Mouse (Mus musculus) lung, postnatal 0 days (tissue): Measurements from ENCODE around the gene Plekhh1. TPM values are rescaled to one million over a fixed set of nuclear protein-coding genes. Genes with fewer than 3 reads are reported as not detected.

Experiments used
- ATAC-seq: fragments of 200-750 bp; cut with Nextera tagmentation; 2 replicates; pipeline ENCODE4 v1.8.0; 2017; ENCODE audit warnings: moderate library complexity
- DNase-seq: peaks from one replicate; pipeline ENCODE4 v3.0.0-alpha.2; 2016; ENCODE audit warnings: low spot score
- H3K27ac ChIP-seq: fragments of 300-500 bp; sonication (generic); 2 replicates; pipeline ENCODE4 v1.5.1; 2014; ENCODE audit warnings: antibody characterized with exemption, mild to moderate bottlenecking, low read length, mixed read lengths
- H3K27me3 ChIP-seq: fragments of 300-500 bp; sonication (generic); replicated peaks from 2 replicates; pipeline ENCODE4 v1.6.1; 2014; ENCODE audit warnings: low read length, mixed read lengths; ENCODE audit not compliant: insufficient read depth
- H3K36me3 ChIP-seq: fragments of 300-500 bp; sonication (generic); 2 replicates; pipeline ENCODE4 v1.6.1; 2014; ENCODE audit warnings: low read length, mixed read lengths; ENCODE audit not compliant: insufficient read depth
- H3K4me1 ChIP-seq: fragments of 300-500 bp; sonication (generic); 2 replicates; pipeline ENCODE4 v1.6.1; 2014; ENCODE audit warnings: antibody characterized with exemption, low read depth, low read length, mixed read lengths; ENCODE audit not compliant: insufficient read depth
- H3K4me2 ChIP-seq: fragments of 300-500 bp; sonication (generic); replicated peaks from 2 replicates; pipeline ENCODE4 v1.6.1; 2014; ENCODE audit warnings: low read depth, mild to moderate bottlenecking, low read length, moderate library complexity, mixed read lengths
- H3K4me3 ChIP-seq: fragments of 300-500 bp; sonication (generic); 2 replicates; pipeline ENCODE4 v1.5.1; 2014; ENCODE audit warnings: low read depth, low read length
- H3K9ac ChIP-seq: fragments of 300-500 bp; sonication (generic); replicated peaks from 2 replicates; pipeline ENCODE4 v1.6.1; 2014; ENCODE audit warnings: low read depth, mild to moderate bottlenecking
- H3K9me3 ChIP-seq: fragments of 300-500 bp; sonication (generic); 2 replicates; pipeline ENCODE4 v1.6.1; 2016; ENCODE audit warnings: low read length, mixed read lengths
- CTCF ChIP-seq: IDR thresholded peaks from 2 replicates; pipeline ENCODE4 v1.5.1; 2016; ENCODE audit warnings: antibody characterized with exemption, mild to moderate bottlenecking
- EP300 ChIP-seq: IDR thresholded peaks from 2 replicates; pipeline ENCODE4 v1.6.1; 2016; ENCODE audit warnings: antibody characterized with exemption, mild to moderate bottlenecking, control low read depth
- WGBS: fragments of 180-500 bp; shearing (Covaris S2); extraction: QIAGEN DNeasy Blood & Tissue Kit; methylation state at CpG from one replicate; pipeline ENCODE4 v1.1.7; 2014; 5-methylcytosine and 5-hydroxymethylcytosine counted together
- polyA plus RNA-seq: library from polyadenylated mRNA; unstranded; fragments of >200 nt; fragmentation: Nextera tagmentation; extraction: Ambion mirVana; gene quantifications from 2 replicates; pipeline ENCODE4 v1.2.1, GENCODE M21; 2015

The Plekhh1 gene
- polyA plus RNA-seq, 1 experiment from 2014 or later, result 2.2 TPM

DNA sequence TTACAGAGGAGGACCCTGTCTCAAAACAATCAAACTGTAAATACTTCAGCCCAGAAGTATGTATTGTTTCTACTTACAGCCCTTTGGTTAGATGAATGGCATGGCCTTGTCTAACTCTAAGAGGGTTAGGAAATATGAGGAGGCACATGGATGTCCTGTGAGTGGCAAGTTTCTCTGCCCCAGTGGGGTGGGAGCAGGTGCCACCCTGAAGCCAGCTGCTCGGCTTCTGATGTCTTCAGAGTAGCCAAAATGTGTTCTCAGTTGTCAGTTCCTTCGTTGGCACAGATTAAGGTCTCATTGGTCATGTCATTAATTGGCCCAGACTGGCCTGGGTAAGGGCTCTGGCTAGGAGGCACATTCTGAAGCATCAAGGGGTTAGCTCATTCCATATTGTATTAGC lies 20.8 kb downstream of the Plekhh1 start:
- no peak for ATAC-seq
- Histone ChIP-seq H3K36me3 (peaks cover 8% of the 10 kb centered on the region; the same call in 1 of the 2 replicates), H3K27ac (peak overlapping the region; percentile 43), H3K9ac (no peak overlapping the region), H3K4me2 (no peak overlapping the region), H3K4me3 (no peak overlapping the region), H3K4me1 (0 out of 2 replicates have a peak, but pooled peaks cover 3% of the 10 kb centered on the region), H3K9me3 (no peaks in the 10 kb centered on the region), H3K27me3 (no peaks in the 10 kb centered on the region)
- DNase-seq, result no peak
- TF ChIP-seq CTCF (no peak), EP300 (no peak)
- WGBS, result 78% methylated on average over 2 of the region's 2 CpGs

GRCm38 (mm10) chr12:79050545-79051212 lies 21.7 kb downstream of the Plekhh1 start:
- ATAC-seq (peak; percentile 94), DNase-seq (peak; percentile 93)
- Histone ChIP-seq H3K4me2 (no peak overlapping the region), H3K4me3 (no peak overlapping the region), H3K9me3 (no peaks in the 10 kb centered on the region), H3K9ac (no peak overlapping the region), H3K36me3 (peaks cover 11% of the 10 kb centered on the region), H3K27ac (peak overlapping the region; percentile 43; the same call in 1 of the 2 replicates), H3K27me3 (no peaks in the 10 kb centered on the region), H3K4me1 (0 out of 2 replicates have a peak, but pooled peaks cover 3% of the 10 kb centered on the region)
- WGBS, result 44% methylated on average over 3 of the region's 3 CpGs
- TF ChIP-seq CTCF, result 0 out of 2 replicates have a peak, but pooled peaks have one; percentile 7
- TF ChIP-seq EP300, result peak; percentile 84

DNA sequence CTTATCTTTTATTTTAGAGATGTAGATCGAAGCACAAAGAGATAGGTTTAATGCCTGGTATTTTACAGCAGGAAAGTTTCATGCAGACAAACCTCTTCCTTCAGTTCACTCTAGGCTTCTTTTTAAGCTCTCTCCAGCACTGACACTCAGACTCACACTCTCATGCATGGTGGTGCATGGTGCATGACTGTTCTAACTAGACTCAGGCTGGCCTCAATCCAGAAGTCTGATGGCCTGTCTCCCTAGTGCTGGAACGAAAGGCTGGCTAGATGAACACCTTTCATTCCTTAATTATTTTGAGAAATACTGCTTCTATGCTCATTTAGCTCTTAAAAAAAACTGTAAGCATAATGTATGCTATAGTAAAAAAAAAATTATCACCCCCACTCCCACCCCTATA lies 23.1 kb downstream of the Plekhh1 start:
- 0 out of 2 replicates have a peak, but pooled peaks cover 3% of the 10 kb centered on the region for H3K4me1 ChIP-seq
- H3K27ac ChIP-seq, result no peak overlapping the region
- ATAC-seq (no peak), DNase-seq (no peak)
- no peak overlapping the region for H3K4me3 ChIP-seq
- 82% methylated on average over 2 of the region's 2 CpGs for WGBS
- H3K9ac ChIP-seq, result no peak overlapping the region
- H3K36me3 ChIP-seq, result peaks cover 11% of the 10 kb centered on the region
- no peaks in the 10 kb centered on the region for H3K27me3 ChIP-seq
- no peak overlapping the region for H3K4me2 ChIP-seq
- H3K9me3 ChIP-seq, result no peaks in the 10 kb centered on the region
- TF ChIP-seq EP300 (no peak), CTCF (no peak)

DNA sequence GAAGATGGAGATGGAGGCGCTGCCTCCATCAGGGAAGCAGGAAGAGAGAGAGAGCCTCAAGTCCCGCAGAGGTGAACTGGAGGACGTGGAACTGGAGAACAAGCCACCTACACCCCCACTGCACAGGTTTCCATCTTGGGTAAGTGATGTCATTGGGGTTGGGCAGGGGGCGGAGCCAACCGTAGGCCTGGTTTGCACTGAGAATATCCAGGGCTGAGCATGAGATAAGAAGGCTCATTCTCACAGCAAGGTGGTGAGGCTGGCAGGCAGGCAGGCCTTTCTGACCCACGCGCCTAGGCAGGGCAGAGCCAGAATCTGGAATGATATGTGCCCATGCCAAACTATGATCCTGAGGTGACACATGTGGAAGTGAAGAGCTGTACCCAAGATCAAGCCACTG lies 26.3 kb downstream of the Plekhh1 start:
- TF ChIP-seq CTCF, result no peak
- no peak for TF ChIP-seq EP300
- 79% methylated on average over 7 of the region's 7 CpGs for WGBS
- Histone ChIP-seq H3K27me3 (no peaks in the 10 kb centered on the region), H3K9ac (no peak overlapping the region), H3K36me3 (peaks cover 11% of the 10 kb centered on the region), H3K9me3 (no peaks in the 10 kb centered on the region), H3K27ac (no peak overlapping the region), H3K4me3 (no peak overlapping the region), H3K4me2 (no peak overlapping the region), H3K4me1 (peaks cover 3% of the 10 kb centered on the region; the same call in 1 of the 2 replicates)
- no peak for ATAC-seq
- no peak for DNase-seq

- TF ChIP-seq EP300, result no peak
- TF ChIP-seq CTCF, result no peak
- Histone ChIP-seq H3K27me3 (no peaks in the 10 kb centered on the region), H3K4me2 (0 out of 2 replicates have a peak overlapping the region, but pooled peaks have one; percentile 3), H3K9me3 (no peaks in the 10 kb centered on the region), H3K4me1 (peaks cover 9% of the 10 kb centered on the region; the same call in 1 of the 2 replicates), H3K27ac (peak overlapping the region; percentile 54), H3K4me3 (no peak overlapping the region), H3K36me3 (peaks cover 5% of the 10 kb centered on the region), H3K9ac (no peak overlapping the region)
- 64% methylated on average over 6 of the region's 6 CpGs for WGBS
- peak; percentile 24 for DNase-seq
- no peak; the same call in 1 of the 2 replicates for ATAC-seq
These were observed 30.6 kb downstream of the Plekhh1 start for GRCm38 (mm10) chr12:79059573-79059972.

- H3K9ac ChIP-seq, result no peak overlapping the region
- H3K36me3 ChIP-seq, result no peaks in the 10 kb centered on the region
- DNase-seq (peak; percentile 81), ATAC-seq (peak; percentile 82)
- no peak overlapping the region for H3K4me3 ChIP-seq
- no peaks in the 10 kb centered on the region for H3K27me3 ChIP-seq
- H3K4me1 ChIP-seq, result peaks cover 9% of the 10 kb centered on the region; the same call in 1 of the 2 replicates
- 70% methylated on average over 9 of the region's 9 CpGs for WGBS
- no peaks in the 10 kb centered on the region for H3K9me3 ChIP-seq
- TF ChIP-seq EP300 (no peak), CTCF (no peak)
- H3K27ac ChIP-seq, result peak overlapping the region; percentile 54
- 0 out of 2 replicates have a peak overlapping the region, but pooled peaks have one; percentile 3 for H3K4me2 ChIP-seq
These were observed 31.2 kb downstream of the Plekhh1 start for GRCm38 (mm10) chr12:79060134-79060533.
